Mouse (Mus musculus) brain, adult 2 months (tissue): ENCODE results near the gene Spag7.

Experiments used
- DNase-seq: peaks from one replicate; pipeline ENCODE4 v3.0.0; 2011; ENCODE audit warnings: low read depth, low spot score

The Spag7 gene

DNA sequence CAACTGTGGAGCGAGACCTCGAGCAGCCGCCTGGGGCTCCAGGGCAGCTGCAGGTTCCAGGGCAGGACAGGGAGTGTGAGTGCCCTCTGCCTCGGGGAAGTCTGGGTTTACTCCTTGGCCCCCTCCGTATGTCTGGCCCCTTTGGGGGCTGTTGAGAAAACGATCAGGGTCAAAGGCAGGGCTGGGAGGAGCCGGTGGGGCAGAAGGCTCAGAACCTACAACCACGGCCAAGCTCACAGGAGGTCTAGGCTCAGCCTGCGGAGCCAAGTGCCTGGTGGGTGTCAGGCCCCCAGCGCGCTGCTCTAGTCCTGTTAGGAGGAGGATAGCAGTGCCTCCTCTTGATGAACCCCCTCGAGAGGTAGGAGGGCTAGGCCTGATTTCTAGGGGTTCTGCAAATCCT is 12.0 kb upstream of the Spag7 start:
- DNase-seq, result no peak

DNA sequence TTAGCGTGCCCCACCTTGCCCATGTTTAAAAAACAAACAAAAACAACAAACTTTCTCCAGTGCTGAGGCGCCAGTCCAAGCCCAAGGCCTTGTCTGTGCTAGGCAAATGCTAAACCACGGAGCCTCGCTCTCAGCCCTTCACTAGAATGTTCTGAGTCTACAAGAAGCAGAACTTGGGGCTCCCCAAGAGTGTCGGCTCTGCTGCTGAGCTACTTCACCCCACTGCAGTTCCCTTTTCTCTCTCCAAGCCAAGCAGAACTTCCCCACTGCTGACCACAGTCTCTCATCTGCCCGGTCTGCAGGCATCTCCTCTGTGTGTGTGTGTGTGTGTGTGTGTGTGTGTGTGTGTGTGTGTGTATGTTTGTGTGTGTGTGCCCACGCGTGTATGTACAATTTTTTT is 10.7 kb upstream of the Spag7 start:
- peak; percentile 65 for DNase-seq

DNA sequence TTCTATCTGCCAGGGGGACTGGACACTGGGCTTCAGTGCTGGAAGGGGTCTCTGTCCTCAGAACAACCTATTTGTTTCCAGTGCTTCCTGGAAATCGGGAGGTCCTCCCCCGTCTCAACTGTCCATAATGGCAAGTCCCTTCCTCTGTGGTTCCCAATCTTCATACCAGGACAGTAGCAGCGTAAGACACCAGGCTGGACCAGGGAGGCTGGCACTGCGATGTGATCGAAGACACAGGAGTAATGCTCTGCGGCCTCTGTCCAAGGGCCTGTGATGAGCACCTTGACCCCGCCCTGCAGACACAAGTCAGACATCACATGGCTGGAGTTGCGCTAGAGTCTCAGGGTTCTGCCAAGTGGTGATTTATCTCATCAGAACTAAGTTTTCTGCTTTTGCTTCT is 10.1 kb upstream of the Spag7 start:
- no peak for DNase-seq

DNA sequence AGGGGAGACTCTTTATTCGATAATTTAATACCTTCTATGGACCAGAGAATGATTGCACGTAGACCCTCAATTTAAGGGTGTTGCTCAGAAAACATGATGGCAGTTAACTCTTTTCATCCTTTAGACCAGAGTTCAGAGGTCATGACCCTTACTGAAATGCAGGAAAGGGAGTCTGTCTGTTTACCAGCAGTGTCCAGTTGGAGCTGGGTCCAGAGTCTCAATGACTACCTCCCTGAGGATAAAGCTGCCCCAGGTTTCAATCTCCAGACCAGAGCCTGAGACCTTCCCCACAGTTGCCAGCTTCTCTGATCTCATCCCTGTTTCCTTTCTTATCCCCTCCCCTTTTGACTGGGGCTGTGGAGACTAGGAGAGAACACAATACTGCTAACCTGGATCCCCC is 9.4 kb upstream of the Spag7 start:
- no peak for DNase-seq

DNA sequence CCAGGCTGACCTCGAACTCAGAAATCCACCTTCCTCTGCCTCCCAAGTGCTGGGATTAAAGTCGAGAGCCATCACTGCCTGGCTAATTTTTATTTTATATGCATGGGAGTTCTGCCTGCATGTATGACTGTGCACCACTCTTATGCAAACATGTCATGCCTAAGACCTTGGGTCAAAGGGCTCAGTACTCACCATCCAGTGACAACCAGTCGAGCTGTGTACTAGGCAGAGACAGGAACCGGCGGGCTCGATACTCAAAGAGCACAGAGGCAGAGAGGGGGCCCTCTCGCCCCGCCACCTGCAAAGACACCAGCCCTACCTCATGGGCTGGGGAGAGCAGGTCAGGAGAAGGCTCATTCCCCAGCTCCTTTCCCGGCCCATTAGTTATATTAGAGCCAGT is 8.9 kb upstream of the Spag7 start:
- no peak for DNase-seq

DNA sequence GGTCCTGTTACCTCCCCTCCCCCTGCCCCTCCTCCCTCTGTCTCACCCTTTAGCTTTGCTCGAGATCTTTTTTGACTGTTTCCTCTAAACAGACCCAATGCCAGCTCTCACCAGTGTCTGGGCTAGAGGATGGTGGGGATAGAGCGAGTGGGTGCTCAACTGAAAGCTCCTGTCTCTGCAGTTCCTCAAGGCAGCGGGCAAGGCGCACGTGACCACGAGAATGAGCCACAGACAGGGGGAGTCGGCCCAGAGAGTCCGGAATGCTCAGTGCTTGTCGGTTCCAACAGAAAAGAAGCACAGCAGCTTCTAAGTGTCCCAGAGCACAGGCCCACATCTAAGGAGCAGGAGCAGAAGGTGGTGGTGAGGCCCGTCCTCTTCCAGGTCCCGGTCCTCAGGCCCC is 5.3 kb upstream of the Spag7 start:
- no peak for DNase-seq

DNA sequence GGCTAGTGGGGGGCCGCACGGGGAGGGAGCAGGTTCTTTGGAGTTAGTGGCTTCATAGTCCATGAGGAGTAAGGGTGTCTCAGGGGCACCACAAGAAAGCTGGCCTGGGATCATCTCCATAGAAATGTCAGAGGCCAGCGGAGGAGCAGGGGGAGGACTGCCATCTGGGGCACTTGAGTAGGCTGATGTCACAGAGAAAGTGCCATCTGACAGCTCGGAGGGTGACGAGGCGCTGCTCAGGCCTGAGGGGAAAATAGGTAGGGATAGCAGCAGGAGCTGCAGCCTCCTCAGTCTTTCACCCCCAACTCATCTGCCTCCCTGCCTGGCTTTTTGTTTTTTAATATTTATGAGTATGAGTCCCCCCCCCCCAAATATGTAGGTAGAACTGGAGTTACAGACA is 4.8 kb upstream of the Spag7 start:
- peak; percentile 28 for DNase-seq

DNA sequence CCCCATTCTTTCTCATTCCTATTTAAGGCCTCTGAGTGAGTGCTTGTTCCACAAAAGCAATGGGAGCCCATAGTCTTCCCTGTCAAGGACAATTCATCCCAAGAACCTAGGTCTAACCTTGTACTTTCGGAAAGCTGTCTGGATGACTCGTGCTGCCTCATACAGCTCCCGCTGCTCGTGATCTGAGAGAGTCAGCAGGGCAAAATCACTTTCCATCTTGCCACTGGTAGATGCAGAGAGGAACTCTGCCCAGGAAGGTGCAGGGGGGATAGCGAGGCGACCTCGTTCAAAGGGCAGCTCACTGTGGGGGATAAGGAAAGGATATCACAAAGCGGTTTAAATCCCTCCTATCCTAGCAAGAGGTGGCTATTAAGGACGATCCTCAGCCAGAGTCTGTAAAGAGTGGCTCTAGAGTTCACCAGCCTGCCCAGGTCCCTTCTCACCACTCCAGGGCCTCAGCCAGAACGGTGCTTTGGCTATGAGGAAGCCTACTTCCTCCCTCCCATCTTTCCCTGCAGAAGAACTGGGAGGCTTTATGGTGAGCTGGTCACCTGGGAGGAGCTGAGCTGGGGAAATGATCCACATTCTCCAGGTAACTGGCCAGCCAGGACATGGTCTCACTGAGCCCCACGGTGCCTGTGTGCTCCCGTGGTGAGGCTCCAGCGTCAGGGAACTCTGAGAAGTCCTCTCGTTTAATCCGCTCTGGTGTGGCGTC is 2.3 kb upstream of the Spag7 start:
- peak; percentile 35 for DNase-seq

DNA sequence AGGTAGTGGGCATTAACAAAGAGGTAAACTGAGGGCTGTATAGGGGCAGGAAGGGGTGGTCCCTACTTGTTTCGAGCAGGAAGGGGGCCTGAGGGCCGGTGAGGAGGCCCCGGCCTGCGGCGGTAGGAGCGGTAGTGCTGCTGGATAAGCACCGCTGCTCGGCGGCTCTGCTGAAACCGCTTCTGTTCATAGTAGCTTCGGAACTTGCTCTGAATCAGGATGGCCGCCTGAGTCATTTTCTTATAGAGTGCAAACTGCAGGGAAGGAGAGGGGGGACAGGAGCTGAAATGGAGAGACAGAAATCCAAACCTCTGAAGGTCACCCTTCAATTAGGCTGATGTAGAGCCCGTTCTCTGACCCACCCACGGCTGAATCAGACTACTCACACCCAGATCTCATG is 1.3 kb upstream of the Spag7 start:
- DNase-seq, result peak; percentile 43

DNA sequence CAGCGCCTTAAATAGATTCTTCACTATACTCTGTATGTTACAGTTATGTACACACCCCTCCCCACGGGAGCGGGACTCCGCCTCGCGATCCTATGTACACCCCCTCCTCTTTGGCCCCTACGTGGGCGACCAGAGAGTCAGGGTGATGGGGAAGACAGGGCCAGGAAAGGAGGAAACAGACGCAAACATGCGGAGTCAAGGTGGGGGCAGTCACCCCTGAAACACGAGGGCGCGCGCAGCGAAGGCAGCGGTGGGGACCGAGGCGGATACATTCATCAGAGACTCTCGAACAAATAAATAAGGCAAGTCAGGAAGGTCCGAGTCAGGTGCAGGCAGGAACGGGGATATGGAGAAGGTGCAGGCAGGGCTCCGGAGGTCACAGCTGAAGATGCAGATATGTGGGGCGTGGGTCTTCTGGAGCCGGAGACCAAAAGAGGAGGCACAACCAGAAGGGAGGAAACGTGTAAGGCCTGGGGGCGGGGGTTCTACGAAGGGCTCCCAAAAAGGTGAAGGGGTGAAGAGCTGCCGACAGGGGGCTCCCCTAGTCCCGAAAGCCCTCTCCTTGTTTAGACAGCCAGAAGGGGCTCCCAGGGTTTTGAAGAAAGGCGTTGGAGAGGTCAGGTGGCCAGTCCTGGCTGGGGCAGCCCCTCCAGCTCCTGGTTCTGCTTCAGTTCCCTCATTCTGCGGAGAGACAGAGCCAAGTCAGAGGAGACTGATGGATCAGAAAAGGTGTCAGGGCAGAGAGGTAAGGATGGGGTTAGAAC is 548 bp upstream of the Spag7 start:
- DNase-seq, result peak; percentile 84

DNA sequence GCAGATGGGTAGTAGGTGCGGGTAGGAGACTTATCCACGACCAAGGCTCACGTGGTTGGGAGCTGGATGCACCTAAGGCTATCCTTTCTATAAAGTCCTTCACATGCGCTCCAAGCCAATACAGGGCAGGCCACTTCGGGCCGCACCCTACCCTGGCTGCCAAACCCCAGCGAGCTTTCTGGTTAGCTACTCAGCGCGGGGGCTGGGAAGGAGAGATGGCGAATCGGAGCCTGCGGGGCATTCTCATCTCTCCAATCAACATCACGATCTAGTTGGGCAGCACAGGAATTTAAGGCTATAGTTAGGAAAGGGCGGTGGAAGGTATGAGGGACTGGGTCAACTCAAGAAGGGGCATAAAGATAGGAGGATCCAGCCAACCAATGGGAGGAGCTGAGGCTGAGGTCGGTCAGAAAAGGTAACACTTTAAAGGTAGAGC is 863 bp downstream of the Spag7 start:
- DNase-seq, result no peak

DNA sequence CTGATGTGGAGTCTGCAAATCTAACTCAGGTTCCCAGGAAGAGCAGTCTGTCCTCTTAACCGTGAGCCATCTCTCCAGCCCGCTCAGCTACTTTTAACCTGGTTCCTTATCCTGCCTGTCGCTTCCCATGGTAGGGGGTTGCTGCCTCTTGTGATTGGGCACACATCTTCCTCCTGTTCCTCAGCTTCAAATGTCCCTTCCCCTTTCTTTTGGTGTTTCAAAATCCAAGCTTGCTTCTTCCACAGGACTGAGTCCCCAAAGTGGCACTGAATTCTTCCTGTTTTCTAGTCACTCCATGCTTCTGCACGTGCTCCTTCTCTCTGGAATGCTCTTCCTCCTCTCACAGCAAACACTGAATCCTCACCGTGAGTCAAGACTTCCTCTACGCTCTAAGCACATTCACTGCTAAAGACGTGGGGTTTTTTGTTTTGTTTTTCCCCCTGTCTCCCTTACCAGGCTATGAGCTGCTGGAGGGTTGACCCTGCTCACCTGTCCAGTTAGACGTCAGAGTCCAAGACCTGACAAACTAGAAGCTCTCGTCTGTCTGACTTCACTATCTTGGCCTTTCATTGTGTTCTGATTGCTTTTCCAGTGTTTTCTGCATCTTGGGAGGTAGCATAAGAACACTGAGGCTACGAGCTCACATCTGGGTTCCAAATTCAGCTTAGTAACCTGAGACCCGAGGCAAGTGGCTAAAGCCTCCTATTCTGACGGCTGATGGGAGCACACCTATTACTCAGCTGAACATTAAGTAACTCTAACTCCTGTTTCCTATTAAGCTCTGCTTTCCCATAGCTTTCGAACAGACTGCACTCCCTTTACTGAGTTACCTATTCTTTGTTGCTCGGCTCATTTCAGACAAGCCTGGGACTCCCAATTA is 1.7 kb downstream of the Spag7 start:
- no peak for DNase-seq

DNA sequence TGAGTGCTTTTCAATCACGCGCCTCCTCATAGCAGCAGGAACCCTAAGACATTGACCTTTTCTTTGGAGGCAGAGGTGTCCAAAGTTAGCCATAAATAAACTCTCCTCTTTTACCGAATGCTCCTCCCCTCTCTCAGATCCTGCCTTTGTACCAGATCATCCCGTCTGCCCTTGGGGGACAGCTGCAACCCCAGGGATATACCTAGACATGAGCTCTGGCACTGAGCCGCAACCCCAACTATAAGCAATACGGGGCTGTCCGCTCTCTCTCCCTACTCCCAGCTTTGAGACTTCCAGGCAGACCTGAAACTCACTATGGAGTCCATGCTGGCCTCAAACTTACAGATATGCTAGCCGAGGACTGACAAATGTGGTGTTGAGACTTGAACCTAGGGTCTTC is 2.5 kb downstream of the Spag7 start:
- no peak for DNase-seq

DNA sequence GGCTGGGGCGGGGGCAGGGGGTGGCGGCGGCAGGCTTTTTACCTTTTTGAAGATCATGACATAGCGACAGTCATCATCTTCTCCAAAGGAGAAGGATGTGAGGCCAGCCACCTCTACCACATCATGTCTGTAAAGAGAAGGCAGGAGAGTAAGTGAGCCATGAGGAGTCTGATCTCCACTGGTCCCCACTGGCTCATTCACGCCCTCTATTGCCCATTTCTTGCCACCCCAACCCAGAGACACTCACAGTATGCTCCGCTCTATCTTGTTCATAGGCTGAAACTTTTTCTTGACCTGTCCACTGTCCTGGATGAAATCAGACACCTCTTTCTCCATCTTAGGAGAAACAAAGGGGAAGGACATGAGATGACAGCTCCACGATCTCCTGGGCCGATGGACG is 4.5 kb downstream of the Spag7 start:
- no peak for DNase-seq

DNA sequence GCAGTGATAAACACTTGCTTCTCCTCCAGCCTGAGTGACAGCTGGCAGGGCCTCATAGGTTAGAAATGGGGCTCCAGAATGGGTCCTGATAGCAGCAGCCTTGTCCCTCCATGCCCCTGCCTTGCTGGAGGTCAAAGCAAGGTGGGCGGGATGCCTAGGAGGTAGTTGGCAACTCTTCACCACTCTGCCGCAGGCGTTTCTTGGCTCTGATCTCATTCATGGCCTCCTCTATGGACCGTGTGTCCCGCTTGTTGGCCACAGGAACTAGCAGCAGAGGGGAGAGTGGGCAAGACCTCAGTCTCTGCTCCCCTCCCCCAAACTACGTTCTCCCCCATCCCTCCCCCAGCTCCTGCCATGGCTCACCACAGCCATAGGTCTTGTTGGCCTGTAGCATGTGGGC is 5.3 kb downstream of the Spag7 start:
- no peak for DNase-seq

DNA sequence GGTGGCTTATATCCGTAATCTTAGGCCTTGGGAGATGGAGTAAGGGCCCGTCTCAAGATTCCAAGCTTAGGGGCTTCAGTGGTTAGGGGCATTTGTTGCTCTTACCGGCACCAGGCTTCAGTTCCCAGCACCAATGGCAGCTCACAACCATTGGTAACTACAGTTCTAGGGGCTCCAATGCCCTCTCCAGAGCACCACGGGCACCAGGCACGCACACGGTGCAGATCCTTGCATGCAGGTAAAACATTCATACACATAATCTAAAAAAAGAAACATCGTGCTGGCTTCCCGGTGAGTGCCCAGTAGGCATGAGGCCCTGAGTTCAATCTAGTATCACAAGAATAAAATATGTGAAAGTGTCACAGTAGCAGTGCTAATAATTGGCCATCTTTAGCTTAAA is 6.1 kb downstream of the Spag7 start:
- no peak for DNase-seq

DNA sequence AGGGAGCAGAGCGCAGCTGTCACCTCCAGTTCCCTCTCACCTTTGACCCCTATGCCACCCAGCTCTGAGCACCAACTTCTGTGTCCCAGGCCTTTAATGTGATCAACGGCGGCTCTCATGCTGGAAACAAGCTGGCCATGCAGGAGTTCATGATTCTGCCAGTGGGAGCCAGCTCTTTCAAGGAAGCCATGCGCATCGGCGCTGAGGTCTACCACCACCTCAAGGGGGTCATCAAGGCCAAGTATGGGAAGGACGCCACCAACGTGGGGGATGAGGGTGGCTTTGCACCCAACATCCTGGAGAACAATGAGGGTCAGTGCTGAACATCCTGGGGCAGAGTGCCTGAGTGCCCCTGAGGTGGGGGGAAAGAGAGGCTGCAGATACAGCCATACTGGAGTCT is 8.6 kb downstream of the Spag7 start:
- no peak for DNase-seq

DNA sequence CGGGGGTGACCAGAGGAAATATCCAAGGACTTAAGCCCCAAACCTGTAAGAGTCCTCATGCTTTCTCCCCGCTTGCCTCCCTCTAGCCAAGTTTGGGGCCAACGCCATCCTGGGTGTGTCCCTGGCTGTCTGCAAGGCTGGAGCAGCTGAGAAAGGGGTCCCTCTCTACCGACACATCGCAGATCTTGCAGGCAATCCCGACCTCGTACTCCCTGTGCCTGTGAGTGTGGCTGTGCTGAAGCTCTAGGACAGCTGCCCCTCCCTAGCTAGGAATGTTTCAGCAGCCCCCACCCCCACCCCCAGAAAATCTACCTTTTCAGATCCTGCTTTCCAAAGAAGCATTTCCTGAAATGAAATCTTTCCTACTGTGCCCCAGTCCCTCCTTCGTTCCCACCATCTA is 10.3 kb downstream of the Spag7 start:
- no peak for DNase-seq

DNA sequence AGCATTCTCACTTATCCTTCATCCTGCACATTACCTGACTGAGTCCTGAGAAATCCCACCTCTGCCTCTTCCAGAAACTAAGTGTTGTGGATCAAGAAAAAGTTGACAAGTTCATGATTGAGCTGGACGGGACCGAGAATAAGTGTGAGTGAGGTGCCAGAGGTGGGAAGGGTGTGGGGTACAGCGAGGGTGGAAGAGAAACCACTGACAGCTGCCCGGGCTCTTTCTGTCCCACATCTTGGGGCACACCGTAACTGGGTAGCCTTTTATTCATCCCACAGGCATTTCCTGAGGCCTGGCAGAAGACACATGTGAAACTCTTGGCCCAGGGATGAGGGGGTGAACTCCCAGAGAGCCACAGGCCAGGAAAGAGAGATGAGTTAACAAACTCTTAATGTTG is 10.7 kb downstream of the Spag7 start:
- no peak for DNase-seq

DNA sequence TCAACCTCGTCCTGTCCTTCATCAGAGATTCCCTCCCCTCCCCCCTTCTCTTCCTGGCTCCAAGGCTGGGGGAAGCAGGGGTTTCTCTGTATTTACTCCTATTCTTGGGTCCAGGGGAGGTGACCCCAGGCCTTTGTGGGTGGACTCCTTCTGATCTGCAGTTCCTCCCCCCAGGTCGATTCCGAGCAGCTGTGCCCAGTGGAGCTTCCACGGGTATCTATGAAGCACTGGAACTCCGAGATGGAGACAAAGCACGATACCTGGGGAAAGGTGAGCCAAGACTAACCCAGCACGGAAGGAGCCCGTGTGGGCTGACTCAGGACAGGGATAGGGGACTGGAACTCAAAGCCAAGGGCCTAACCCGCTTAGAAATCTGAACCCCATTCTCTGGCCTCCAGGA is 11.2 kb downstream of the Spag7 start:
- no peak for DNase-seq

DNA sequence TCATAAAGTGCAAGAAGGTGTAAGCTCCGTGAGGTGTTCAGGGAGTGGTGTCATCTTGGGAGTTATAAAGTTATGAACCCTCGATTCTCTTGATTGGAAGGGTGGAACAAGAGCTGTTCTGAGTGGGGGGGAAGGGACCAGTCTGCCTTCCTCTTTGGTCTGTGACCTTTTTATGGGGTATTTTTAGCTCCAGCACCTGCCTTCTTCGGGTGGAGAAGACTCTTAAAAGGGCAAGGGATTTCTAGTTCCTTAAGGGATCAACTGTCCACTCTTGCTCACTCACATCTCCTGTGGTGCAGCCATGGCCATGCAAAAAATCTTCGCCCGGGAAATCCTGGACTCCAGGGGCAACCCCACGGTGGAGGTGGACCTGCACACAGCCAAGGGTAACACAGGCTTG is 11.6 kb downstream of the Spag7 start:
- DNase-seq, result no peak

DNA sequence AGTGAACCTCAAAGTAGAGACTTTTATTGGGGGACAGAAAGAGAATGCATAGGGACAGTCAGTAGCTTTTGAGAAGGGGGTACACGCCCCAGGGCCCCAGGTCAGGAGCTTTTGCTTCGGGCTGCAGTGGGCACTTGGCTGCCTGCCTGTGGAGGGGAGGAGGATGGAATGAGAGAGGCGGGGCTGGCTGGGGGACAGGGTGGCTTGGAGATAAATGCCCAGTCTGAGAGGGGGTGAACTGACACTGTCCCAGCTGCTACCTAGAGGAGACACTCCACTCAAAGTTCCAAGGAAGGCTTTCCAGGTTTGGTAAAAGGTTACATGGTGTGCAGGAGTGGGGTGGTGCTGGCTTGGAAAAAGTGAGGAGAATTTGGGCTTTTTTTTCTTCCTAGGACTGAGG is 12.3 kb downstream of the Spag7 start, which contains the start of gene Eno3:
Gene Eno3 (plus strand): TSS at position 239 of the 400 bp plus-strand sequence.
- DNase-seq, result no peak
